Mouse (Mus musculus) heart, adult 2 months (tissue): ENCODE data around the gene Gucy2d. TPM values are rescaled to one million over a fixed set of nuclear protein-coding genes. Genes with fewer than 3 reads are reported as not detected.

Experiments used
- DNase-seq, 2 experiments: peaks; one replicate each; pipeline ENCODE4 v3.0.0; 2021
- H3K27ac ChIP-seq: fragments of 200-600 bp; 2 replicates; pipeline ENCODE4 v1.8.1; 2022
- H3K27me3 ChIP-seq: fragments of 200-500 bp; 2 replicates; pipeline ENCODE4 v1.6.1; 2012; ENCODE audit warnings: mild to moderate bottlenecking, low read length, inconsistent platforms, mixed read lengths; ENCODE audit not compliant: control insufficient read depth, insufficient read depth
- H3K36me3 ChIP-seq: fragments of 200-500 bp; 2 replicates; pipeline ENCODE4 v1.6.1; 2012; ENCODE audit warnings: low read length, inconsistent platforms; ENCODE audit not compliant: control insufficient read depth, insufficient read depth
- H3K4me1 ChIP-seq: fragments of 200-500 bp; 2 replicates; pipeline ENCODE4 v1.6.1; 2011; ENCODE audit warnings: low read length; ENCODE audit not compliant: control insufficient read depth, insufficient read depth
- H3K4me3 ChIP-seq: fragments of 200-600 bp; 2 replicates; pipeline ENCODE4 v1.8.1; 2022
- H3K79me2 ChIP-seq: fragments of 200-500 bp; replicated peaks from 2 replicates; pipeline ENCODE4 v1.6.1; 2012; ENCODE audit warnings: mild to moderate bottlenecking, inconsistent platforms, low read length, moderate library complexity, mixed read lengths; ENCODE audit not compliant: control insufficient read depth, insufficient read depth
- H3K9ac ChIP-seq: fragments of 200-500 bp; 2 replicates; pipeline ENCODE4 v1.6.1; 2012; ENCODE audit warnings: low read depth, mild to moderate bottlenecking, control low read depth, inconsistent platforms, low read length, mixed read lengths
- CTCF ChIP-seq: fragments of 200-600 bp; IDR thresholded peaks from 2 replicates; pipeline ENCODE4 v1.8.1; 2022; ENCODE audit warnings: antibody characterized with exemption, mild to moderate bottlenecking, moderate library complexity
- EP300 ChIP-seq: fragments of 200-500 bp; IDR thresholded peaks from 2 replicates; pipeline ENCODE4 v1.6.1; 2011; ENCODE audit warnings: low read depth, low read length, control low read depth; ENCODE audit not compliant: insufficient read depth
- POLR2A ChIP-seq: fragments of 200-500 bp; IDR thresholded peaks from 2 replicates; pipeline ENCODE4 v1.6.1; 2011; ENCODE audit warnings: mild to moderate bottlenecking, low read depth, low read length, control low read depth; ENCODE audit not compliant: insufficient read depth
- WGBS: fragments of 180-500 bp; shearing (Covaris S2); methylation state at CpG from one replicate; pipeline ENCODE4 v1.1.7; 2018; 5-methylcytosine and 5-hydroxymethylcytosine counted together
- intact Hi-C: fragments of 180-260 bp; cut with DNase I; formaldehyde crosslinking; loops from one replicate; pipeline ENCODE4 v1.15.1; 2025
- polyA plus RNA-seq: library from polyadenylated mRNA; depleted of rRNA; stranded (reverse); fragments of >200 nt; gene quantifications from 2 replicates; pipeline ENCODE4 v1.2.3, GENCODE M21; 2012
- total RNA-seq, 2 experiments: library from RNA; stranded (reverse); gene quantifications; 2 replicates each; pipeline ENCODE4 v1.2.3; 2021

The Gucy2d gene
- total and polyA plus RNA-seq, 3 experiments: 0.20 to 0.21 TPM; not detected in 1

DNA sequence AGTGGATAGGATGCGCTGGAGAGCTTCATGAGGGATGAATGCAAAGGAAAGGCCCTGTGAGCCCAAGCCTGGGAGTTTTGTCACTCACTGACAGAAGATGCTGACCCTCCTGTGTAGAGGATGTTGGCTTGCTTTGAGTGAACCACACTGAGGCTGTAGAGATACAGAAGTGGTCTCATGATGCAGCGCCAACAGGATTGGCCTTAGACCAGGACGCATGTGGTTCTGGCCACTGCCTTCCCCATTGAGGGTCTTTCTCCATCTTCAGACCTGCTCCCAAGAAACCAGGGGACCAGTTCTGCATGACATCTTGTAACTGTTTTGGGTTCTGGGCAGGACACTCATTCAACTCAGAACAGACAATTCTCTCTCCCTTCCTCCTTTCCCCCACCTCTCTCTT is 10.6 kb upstream of the Gucy2d start:
- Histone ChIP-seq H3K4me3 (no peak overlapping the region), H3K79me2 (no peaks in the 10 kb centered on the region), H3K9ac (no peak overlapping the region), H3K27me3 (no peaks in the 10 kb centered on the region), H3K27ac (no peak overlapping the region), H3K36me3 (no peaks in the 10 kb centered on the region), H3K4me1 (no peaks in the 10 kb centered on the region; the same call in 1 of the 2 replicates)
- intact Hi-C loops: no loop called here
- DNase-seq: no peak
- TF ChIP-seq POLR2A: no peak
- no peak for TF ChIP-seq EP300
- TF ChIP-seq CTCF: no peak
- WGBS: 96% methylated on average over 3 of the region's 3 CpGs

DNA sequence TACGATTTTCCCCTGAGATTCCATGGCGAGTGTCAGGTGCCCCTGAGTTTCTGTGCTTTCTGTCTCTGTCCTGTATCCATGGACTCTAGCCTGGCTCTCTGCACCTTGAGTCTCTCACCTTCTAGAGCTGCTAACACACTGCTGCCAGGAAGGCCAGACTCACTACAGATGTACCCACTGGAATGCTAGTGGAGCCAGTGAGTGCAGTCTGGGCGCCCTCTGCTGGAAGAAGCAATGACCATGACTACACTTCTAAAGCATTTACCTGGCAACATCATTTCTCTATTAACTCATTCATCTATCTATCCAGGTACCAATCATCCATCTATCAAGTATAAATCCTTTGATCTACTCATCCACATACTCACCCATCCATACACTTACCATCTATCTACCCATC is 9.4 kb upstream of the Gucy2d start:
- 54% methylated on average over 3 of the region's 3 CpGs for WGBS
- H3K27ac ChIP-seq: no peak overlapping the region
- intact Hi-C loops: loop anchor here (1.0 to 10.0 kb wide), 3 partner anchors 81 to 276 kb away; no protein-coding TSS in a partner anchor
- no peaks in the 10 kb centered on the region for H3K27me3 ChIP-seq
- TF ChIP-seq CTCF (peak; percentile 88), POLR2A (no peak), EP300 (peak; percentile 78; the same call in 1 of the 2 replicates)
- no peaks in the 10 kb centered on the region; the same call in 1 of the 2 replicates for H3K4me1 ChIP-seq
- H3K4me3 ChIP-seq: no peak overlapping the region
- no peaks in the 10 kb centered on the region for H3K36me3 ChIP-seq
- peak; percentile 54 to 72 for DNase-seq
- no peak overlapping the region for H3K9ac ChIP-seq
- H3K79me2 ChIP-seq: no peaks in the 10 kb centered on the region

DNA sequence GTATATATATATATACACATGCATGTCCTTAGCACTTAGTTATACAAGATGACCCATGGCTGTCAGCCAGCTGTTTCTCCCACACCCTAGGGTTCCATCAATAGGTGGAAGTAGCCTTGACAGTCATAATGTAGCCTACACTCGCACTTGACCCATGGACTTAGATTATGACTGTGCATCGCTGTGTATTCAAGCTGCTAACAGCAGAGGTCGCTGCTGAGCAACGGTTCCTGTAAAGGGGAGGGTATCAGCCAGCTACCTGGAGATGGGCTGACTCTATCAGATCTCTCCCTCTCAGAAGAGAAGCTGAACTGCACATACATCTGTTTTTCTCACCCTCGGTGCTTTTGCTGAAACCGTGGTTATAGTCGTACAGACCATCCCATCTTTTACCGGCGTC is 2.6 kb upstream of the Gucy2d start:
- Histone ChIP-seq H3K36me3 (no peaks in the 10 kb centered on the region), H3K4me3 (no peak overlapping the region), H3K9ac (no peak overlapping the region), H3K4me1 (no peaks in the 10 kb centered on the region), H3K27me3 (no peaks in the 10 kb centered on the region), H3K79me2 (no peaks in the 10 kb centered on the region), H3K27ac (no peak overlapping the region)
- intact Hi-C loops: loop anchor here (10.0 kb wide), 2 partner anchors 153 to 283 kb away; no protein-coding TSS in a partner anchor
- DNase-seq: peak in 1 of 2 experiments; percentile 36
- 33% methylated on average over 9 of the region's 9 CpGs for WGBS
- no peak for TF ChIP-seq EP300
- peak; percentile 73 for TF ChIP-seq CTCF

DNA sequence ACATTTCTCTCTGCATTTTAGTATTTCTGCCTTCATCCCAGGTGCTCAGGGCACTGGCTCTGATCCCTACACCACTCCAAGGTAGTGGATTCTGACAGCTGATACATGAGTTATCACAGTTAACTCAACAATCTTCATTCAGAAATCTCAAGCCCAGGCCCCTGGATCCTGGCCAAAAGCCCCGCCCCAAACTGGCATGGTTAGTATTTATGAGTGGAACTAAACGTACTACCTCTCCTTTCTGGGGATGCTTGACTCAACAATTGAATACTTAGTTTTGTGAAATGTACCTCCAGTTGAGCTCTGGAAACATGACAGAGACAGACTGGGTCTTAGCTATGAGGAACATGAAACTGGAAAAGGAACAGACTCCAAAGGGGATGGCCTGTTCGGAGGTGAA is 6.7 kb downstream of the Gucy2d start:
- intact Hi-C loops: loop anchor here (1.0 kb wide), 1 partner anchor 98 kb away; no protein-coding TSS in a partner anchor
- Histone ChIP-seq H3K4me1 (peaks cover 3% of the 10 kb centered on the region; the same call in 1 of the 2 replicates), H3K4me3 (no peak overlapping the region), H3K9ac (no peak overlapping the region), H3K79me2 (no peaks in the 10 kb centered on the region), H3K36me3 (no peaks in the 10 kb centered on the region), H3K27ac (no peak overlapping the region), H3K27me3 (no peaks in the 10 kb centered on the region)
- WGBS: 51% methylated on average over 3 of the region's 3 CpGs
- no peak for TF ChIP-seq POLR2A
- DNase-seq: no peak

DNA sequence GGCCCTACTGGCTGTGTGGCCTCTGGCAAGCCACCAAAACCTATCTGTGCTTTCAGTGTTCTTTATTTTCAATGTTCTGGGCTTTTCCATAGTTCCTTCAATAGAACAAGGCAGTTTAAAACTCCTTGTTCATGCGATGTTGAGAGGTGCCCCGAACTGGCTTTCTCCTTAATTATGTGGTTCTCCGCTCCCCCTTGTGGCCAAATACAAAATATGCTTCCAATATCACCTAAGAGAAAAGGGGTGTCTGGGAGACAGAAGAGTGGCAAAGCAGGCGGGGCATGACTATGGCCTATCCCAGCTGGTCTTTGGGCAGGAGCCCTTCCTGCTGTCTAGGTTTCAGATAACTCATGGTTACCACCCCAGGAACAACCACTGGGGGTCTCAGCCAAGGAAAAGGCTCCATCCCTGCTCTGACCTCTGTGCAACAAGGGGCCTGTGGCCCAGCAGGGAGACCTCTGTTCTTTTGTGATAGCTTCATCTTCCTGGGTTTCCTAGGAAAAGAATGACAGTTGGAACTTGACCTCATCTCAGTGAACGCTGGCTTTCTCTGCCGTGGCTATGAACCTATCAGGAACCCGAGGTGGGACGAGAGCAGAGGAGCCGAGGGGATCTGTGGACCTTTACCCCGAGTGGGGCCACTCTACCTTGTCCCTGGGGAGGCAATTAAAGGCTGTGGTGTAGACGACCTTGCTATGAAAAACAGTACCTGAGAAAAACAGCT is 7.5 kb downstream of the Gucy2d start:
- no peaks in the 10 kb centered on the region for H3K36me3 ChIP-seq
- intact Hi-C loops: loop anchor here (1.0 kb wide), 1 partner anchor 98 kb away; no protein-coding TSS in a partner anchor
- no peak for DNase-seq
- H3K9ac ChIP-seq: no peak overlapping the region
- TF ChIP-seq POLR2A (no peak), CTCF (peak; percentile 76), EP300 (no peak)
- H3K4me3 ChIP-seq: no peak overlapping the region
- H3K27ac ChIP-seq: peak overlapping the region; percentile 57
- no peaks in the 10 kb centered on the region for H3K27me3 ChIP-seq
- WGBS: 45% methylated on average over 11 of the region's 11 CpGs
- H3K79me2 ChIP-seq: no peaks in the 10 kb centered on the region
- peaks cover 3% of the 10 kb centered on the region; the same call in 1 of the 2 replicates for H3K4me1 ChIP-seq

DNA sequence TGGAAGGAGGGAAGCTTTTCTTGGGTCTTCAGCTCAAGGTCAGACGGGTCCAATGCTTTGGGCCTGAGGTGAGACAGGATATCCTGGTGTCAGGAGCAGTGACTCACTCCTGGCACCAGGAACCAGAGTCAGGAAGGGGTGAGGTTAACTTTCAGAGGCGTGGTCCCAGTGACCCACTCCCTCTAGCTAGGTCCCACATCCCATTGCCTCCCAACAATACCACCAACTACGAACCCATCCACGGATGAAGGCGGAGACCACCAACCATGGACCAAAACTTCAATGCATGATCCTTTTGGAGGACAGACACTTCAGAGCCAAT is 8.1 kb downstream of the Gucy2d start:
- Histone ChIP-seq H3K4me1 (peaks cover 3% of the 10 kb centered on the region; the same call in 1 of the 2 replicates), H3K9ac (no peak overlapping the region), H3K36me3 (no peaks in the 10 kb centered on the region), H3K4me3 (no peak overlapping the region), H3K27me3 (no peaks in the 10 kb centered on the region), H3K79me2 (no peaks in the 10 kb centered on the region), H3K27ac (peak overlapping the region; percentile 57)
- intact Hi-C loops: no loop called here
- WGBS: 66% methylated on average over 5 of the region's 5 CpGs
- TF ChIP-seq POLR2A (no peak), EP300 (no peak), CTCF (no peak)
- no peak for DNase-seq
